Mouse (Mus musculus) hindbrain, embryonic 12.5 days (tissue): ENCODE measurements at regions not wholly inside any gene's neighbourhood (a gene's known extent, or its start where the extent isn't known, plus 50 kb on each side); places are given as distances from the start of the nearest gene placed in this dataset.
A peak's percentile ranks its signal among the peaks of the same experiment; 100 is the strongest.
"Not testable (repeated sequence)": the region's sequence is repeated elsewhere in the genome, so short reads cannot be mapped to it uniquely, and the experiment has no call there.

Experiments
- ATAC-seq: fragments of 200-750 bp; cut with Nextera tagmentation; 2 replicates; pipeline ENCODE4 v1.8.0; 2017; ENCODE audit warnings: moderate TSS enrichment; ENCODE audit not compliant: low FRiP score
- H3K27ac ChIP-seq: fragments of 300-500 bp; sonication (generic); 2 replicates; pipeline ENCODE4 v1.5.1; 2016; ENCODE audit warnings: mild to moderate bottlenecking
- H3K27me3 ChIP-seq: fragments of 300-500 bp; sonication (generic); 2 replicates; pipeline ENCODE4 v1.6.1; 2016; ENCODE audit warnings: mild to moderate bottlenecking
- H3K36me3 ChIP-seq: fragments of 300-500 bp; sonication (generic); 2 replicates; pipeline ENCODE4 v1.6.1; 2016; ENCODE audit warnings: mild to moderate bottlenecking
- H3K4me1 ChIP-seq: fragments of 300-500 bp; sonication (generic); 2 replicates; pipeline ENCODE4 v1.6.1; 2016
- H3K4me2 ChIP-seq: fragments of 300-500 bp; sonication (generic); replicated peaks from 2 replicates; pipeline ENCODE4 v1.6.1; 2016; ENCODE audit warnings: mild to moderate bottlenecking
- H3K4me3 ChIP-seq: fragments of 300-500 bp; sonication (generic); 2 replicates; pipeline ENCODE4 v1.5.1; 2016; ENCODE audit warnings: mild to moderate bottlenecking
- H3K9ac ChIP-seq: fragments of 300-500 bp; sonication (generic); 2 replicates; pipeline ENCODE4 v1.6.1; 2016; ENCODE audit warnings: mild to moderate bottlenecking, moderate library complexity
- H3K9me3 ChIP-seq: fragments of 300-500 bp; sonication (generic); replicated peaks from 2 replicates; pipeline ENCODE4 v1.6.1; 2016; ENCODE audit warnings: mild to moderate bottlenecking
- WGBS: fragments of 180-500 bp; shearing (Covaris S2); methylation state at CpG from one replicate; pipeline ENCODE4 v1.1.7; 2016; 5-methylcytosine and 5-hydroxymethylcytosine counted together

GRCm38 (mm10) chr12:27932382-27933140, 590.2 kb upstream of the Sox11 start:
- peaks cover 22% of the 10 kb centered on the region for H3K4me1 ChIP-seq
- no peak overlapping the region for H3K4me3 ChIP-seq
- WGBS: 34% methylated on average over 7 of the region's 7 CpGs
- no peaks in the 10 kb centered on the region for H3K36me3 ChIP-seq
- peak; percentile 75 for ATAC-seq
- H3K9ac ChIP-seq: no peak overlapping the region
- H3K4me2 ChIP-seq: no peak overlapping the region
- H3K27ac ChIP-seq: peak overlapping the region; percentile 40; the same call in 1 of the 2 replicates
- no peaks in the 10 kb centered on the region for H3K9me3 ChIP-seq
- no peaks in the 10 kb centered on the region for H3K27me3 ChIP-seq

GRCm38 (mm10) chr12:27928366-27928963, 586.1 kb upstream of the Sox11 start:
- 38% methylated on average over 11 of the region's 11 CpGs for WGBS
- Histone ChIP-seq H3K36me3 (no peaks in the 10 kb centered on the region), H3K27ac (peak overlapping the region; percentile 45; the same call in 1 of the 2 replicates), H3K4me2 (no peak overlapping the region), H3K4me1 (peaks cover 22% of the 10 kb centered on the region), H3K9ac (no peak overlapping the region), H3K4me3 (no peak overlapping the region), H3K27me3 (no peaks in the 10 kb centered on the region), H3K9me3 (no peaks in the 10 kb centered on the region)
- ATAC-seq: peak; percentile 76; the same call in 1 of the 2 replicates

DNA sequence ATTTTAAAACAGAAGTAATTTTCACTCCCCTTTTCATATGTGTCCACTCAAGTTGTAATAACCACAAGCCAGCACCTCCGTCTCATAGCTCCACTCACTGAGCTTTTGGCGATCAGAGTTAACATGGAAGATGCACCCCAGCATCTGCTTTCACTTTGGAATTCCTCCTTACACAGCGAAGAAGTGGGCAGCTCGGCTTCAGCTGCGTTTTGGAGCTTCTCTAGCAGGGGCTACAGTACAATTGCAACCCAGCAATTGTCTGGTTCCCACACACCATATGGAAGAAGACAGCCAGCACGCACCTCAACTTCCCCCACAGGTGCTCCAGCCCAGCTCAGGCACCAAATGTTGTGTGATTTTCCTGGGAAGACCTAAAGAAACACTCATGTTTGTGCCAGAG, 584.4 kb upstream of the Sox11 start:
- H3K4me2 ChIP-seq: no peak overlapping the region
- H3K36me3 ChIP-seq: no peaks in the 10 kb centered on the region
- H3K27me3 ChIP-seq: no peaks in the 10 kb centered on the region
- ATAC-seq: no peak
- no peak overlapping the region for H3K27ac ChIP-seq
- H3K9me3 ChIP-seq: no peaks in the 10 kb centered on the region
- H3K9ac ChIP-seq: no peak overlapping the region
- H3K4me3 ChIP-seq: no peak overlapping the region
- WGBS: 86% methylated on average over 6 of the region's 6 CpGs
- H3K4me1 ChIP-seq: peaks cover 9% of the 10 kb centered on the region

DNA sequence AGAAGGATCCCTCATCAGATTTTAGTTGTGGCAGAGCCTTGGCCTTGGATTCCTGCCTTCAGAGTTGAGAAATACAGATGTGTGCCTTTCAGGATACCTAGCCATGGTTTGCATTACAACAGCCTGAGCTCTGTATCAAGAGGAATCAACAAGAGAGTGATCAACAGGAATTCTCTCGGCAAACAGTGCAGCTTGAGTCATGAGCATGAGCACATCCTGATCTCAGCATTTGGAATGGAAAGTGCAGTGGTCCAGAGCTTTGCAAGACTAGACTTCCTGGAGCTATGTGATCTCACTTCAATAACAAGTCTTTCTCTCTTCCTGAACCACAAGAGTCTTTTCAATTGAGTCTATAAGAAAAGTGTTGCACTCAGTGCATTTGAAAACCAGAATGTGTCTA, 578.2 kb upstream of the Sox11 start:
- Histone ChIP-seq H3K4me2 (no peak overlapping the region), H3K27ac (no peak overlapping the region), H3K4me1 (no peaks in the 10 kb centered on the region), H3K36me3 (no peaks in the 10 kb centered on the region), H3K4me3 (no peak overlapping the region), H3K27me3 (no peaks in the 10 kb centered on the region), H3K9me3 (no peaks in the 10 kb centered on the region), H3K9ac (no peak overlapping the region)
- ATAC-seq: no peak
- WGBS: 81% methylated on average over 1 of the region's 1 CpGs

- no peaks in the 10 kb centered on the region for H3K36me3 ChIP-seq
- H3K9ac ChIP-seq: no peak overlapping the region
- H3K4me1 ChIP-seq: no peaks in the 10 kb centered on the region
- no peak for ATAC-seq
- no peaks in the 10 kb centered on the region for H3K27me3 ChIP-seq
- no peak overlapping the region for H3K4me3 ChIP-seq
- H3K9me3 ChIP-seq: no peaks in the 10 kb centered on the region
- H3K27ac ChIP-seq: no peak overlapping the region
- WGBS: 85% methylated on average over 3 of the region's 3 CpGs
- H3K4me2 ChIP-seq: no peak overlapping the region
Observed at GRCm38 (mm10) chr12:27916401-27916920, 574.1 kb upstream of the Sox11 start.

- no peaks in the 10 kb centered on the region for H3K4me1 ChIP-seq
- H3K9ac ChIP-seq: no peak overlapping the region
- H3K27me3 ChIP-seq: no peaks in the 10 kb centered on the region
- H3K36me3 ChIP-seq: no peaks in the 10 kb centered on the region
- WGBS: 79% methylated on average over 5 of the region's 5 CpGs
- ATAC-seq: no peak
- H3K27ac ChIP-seq: no peak overlapping the region
- H3K4me3 ChIP-seq: no peak overlapping the region
- H3K9me3 ChIP-seq: no peaks in the 10 kb centered on the region
- no peak overlapping the region for H3K4me2 ChIP-seq
Observed at GRCm38 (mm10) chr12:27909417-27910100, 567.2 kb upstream of the Sox11 start.

DNA sequence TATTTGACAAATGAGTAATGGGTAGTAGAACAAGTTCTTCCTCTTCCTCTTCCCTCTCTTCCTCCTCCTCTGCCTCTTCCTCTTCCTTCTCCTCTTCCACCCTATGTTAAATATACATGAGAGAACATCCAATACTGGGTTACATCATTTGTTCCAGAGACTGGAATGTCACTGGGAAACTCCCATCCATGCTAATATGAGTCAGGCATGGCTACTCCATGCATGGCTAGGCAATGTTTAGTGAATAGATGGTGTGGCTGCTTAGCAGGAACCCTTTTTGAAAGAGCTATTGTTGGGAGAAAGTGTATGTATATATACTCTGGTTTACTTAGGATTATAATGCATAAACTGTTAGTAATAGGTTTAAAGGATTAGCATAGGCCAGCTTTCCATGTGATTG, 554.3 kb upstream of the Sox11 start:
- not testable (repeated sequence) for H3K27me3 ChIP-seq, H3K36me3 ChIP-seq, H3K27ac ChIP-seq, H3K4me3 ChIP-seq, H3K4me1 ChIP-seq, H3K9ac ChIP-seq, H3K9me3 ChIP-seq, H3K4me2 ChIP-seq, ATAC-seq

GRCm38 (mm10) chr12:27881720-27882119, 539.3 kb upstream of the Sox11 start:
- Histone ChIP-seq H3K27me3 (no peaks in the 10 kb centered on the region), H3K27ac (no peak overlapping the region), H3K4me3 (no peak overlapping the region), H3K4me1 (no peaks in the 10 kb centered on the region), H3K4me2 (no peak overlapping the region), H3K9ac (no peak overlapping the region), H3K36me3 (no peaks in the 10 kb centered on the region), H3K9me3 (no peaks in the 10 kb centered on the region)
- ATAC-seq: no peak
- 70% methylated on average over 4 of the region's 4 CpGs for WGBS

GRCm38 (mm10) chr12:27866421-27866820, 524.0 kb upstream of the Sox11 start:
- H3K27me3 ChIP-seq: no peaks in the 10 kb centered on the region
- H3K36me3 ChIP-seq: no peaks in the 10 kb centered on the region
- H3K4me1 ChIP-seq: no peaks in the 10 kb centered on the region
- H3K4me3 ChIP-seq: no peak overlapping the region
- ATAC-seq: no peak
- no peak overlapping the region for H3K4me2 ChIP-seq
- H3K9me3 ChIP-seq: no peaks in the 10 kb centered on the region
- H3K27ac ChIP-seq: no peak overlapping the region
- 68% methylated on average over 1 of the region's 1 CpGs for WGBS
- H3K9ac ChIP-seq: no peak overlapping the region

DNA sequence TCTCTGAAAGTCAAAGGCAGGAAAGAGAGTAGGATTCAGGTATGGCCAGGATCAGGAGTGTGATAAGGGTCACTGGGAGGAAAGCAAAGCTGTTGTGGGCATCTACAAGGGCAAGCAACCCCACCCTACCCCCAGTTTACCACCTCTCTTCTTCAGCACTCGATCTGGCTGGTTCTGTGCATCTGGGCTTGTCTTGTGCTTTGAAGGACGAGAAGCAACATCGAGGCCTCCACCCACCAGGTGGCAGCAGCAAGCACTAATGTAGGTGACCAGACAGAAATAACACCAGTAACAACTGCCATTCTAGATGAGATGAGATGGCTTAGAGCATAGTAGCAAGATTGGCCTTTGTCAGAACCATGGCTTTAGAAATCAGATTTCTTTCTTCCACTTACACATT, 507.2 kb upstream of the Sox11 start:
- no peak for ATAC-seq
- Histone ChIP-seq H3K4me1 (no peaks in the 10 kb centered on the region; the same call in 1 of the 2 replicates), H3K4me2 (no peak overlapping the region), H3K9ac (no peak overlapping the region), H3K9me3 (no peaks in the 10 kb centered on the region), H3K27ac (no peak overlapping the region), H3K27me3 (no peaks in the 10 kb centered on the region), H3K4me3 (no peak overlapping the region), H3K36me3 (no peaks in the 10 kb centered on the region)
- WGBS: 90% methylated on average over 3 of the region's 3 CpGs

GRCm38 (mm10) chr12:27849099-27849498, 506.7 kb upstream of the Sox11 start:
- Histone ChIP-seq H3K4me3 (no peak overlapping the region), H3K4me1 (no peaks in the 10 kb centered on the region; the same call in 1 of the 2 replicates), H3K9me3 (no peaks in the 10 kb centered on the region), H3K36me3 (no peaks in the 10 kb centered on the region), H3K27me3 (no peaks in the 10 kb centered on the region), H3K27ac (no peak overlapping the region), H3K4me2 (no peak overlapping the region), H3K9ac (no peak overlapping the region)
- ATAC-seq: no peak
- 68% methylated on average over 3 of the region's 3 CpGs for WGBS

DNA sequence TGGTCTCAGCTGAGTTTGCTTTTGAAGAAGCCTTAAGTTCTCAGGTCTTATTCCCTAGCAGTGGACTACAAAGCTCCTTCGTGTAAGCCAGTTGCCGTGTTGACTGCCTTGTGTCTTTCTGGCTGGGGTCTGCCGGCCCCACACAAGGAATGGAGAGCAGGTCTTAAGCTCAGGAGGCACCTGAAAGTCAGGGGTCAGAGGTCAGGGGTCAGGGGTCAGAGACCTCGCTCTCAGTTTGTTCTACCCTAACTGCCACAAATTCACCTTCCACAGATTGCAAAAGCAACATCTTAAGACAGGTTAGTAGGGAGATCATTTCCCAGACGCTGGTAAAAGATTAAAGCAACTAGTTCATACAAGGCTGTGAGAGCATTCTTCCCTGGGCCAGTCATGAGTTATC, 505.8 kb upstream of the Sox11 start:
- H3K27ac ChIP-seq: no peak overlapping the region
- no peak overlapping the region for H3K4me2 ChIP-seq
- H3K9ac ChIP-seq: no peak overlapping the region
- no peak for ATAC-seq
- no peaks in the 10 kb centered on the region for H3K27me3 ChIP-seq
- no peak overlapping the region for H3K4me3 ChIP-seq
- no peaks in the 10 kb centered on the region; the same call in 1 of the 2 replicates for H3K4me1 ChIP-seq
- no peaks in the 10 kb centered on the region for H3K9me3 ChIP-seq
- no peaks in the 10 kb centered on the region for H3K36me3 ChIP-seq
- 61% methylated on average over 5 of the region's 5 CpGs for WGBS
